Mouse (Mus musculus): ENCODE results near the gene Vps41.

- TF ChIP-seq CTCF (IDR thresholded peaks at IDR 0.05) = peak; percentile 73
- TF ChIP-seq EP300 (IDR thresholded peaks at IDR 0.05) = no peak
These were observed 151.0 kb downstream of the Vps41 start for GRCm38 (mm10) chr13:18868030-18868490.

Measured in lung, postnatal 0 days (tissue).